In the genomic region with DNA sequence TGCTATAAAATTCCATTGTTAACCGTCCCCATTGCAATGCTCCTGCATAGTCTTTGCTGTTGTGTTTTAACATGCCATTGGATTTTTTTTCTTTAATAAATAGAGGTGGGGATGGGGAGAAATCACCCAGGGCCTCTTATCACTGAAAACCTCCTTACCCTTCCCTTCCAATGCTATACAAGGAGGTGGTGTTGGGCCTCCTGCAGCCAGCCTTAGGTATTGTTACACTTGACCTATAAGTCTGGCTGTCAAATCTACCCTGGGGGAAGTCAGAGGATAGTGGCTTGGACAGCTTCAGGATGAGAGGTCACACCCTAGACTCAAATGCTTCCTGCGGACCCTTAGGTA, we compare ENCODE assay signal across 9 mouse cellular contexts. TPM values are rescaled to one million over a fixed set of nuclear protein-coding genes. Genes with fewer than 3 reads are reported as not detected.
DNase-seq lines count a peak whose midpoint lies in the region; ATAC-seq and TF ChIP-seq lines count a peak whose summit lies in the region.
"Had no signal": no experiment of that assay in that cellular context is flagged by ENCODE, and none has a peak within 500 bp of the region (broad histone marks: within the 10 kb centered on the region; RNA-seq: fewer than 3 reads in every experiment).

No protein-coding gene starts in this region.

- H3K4me2 ChIP-seq in heart, embryonic 15.5 days: peak overlapping the region; percentile 75
- H3K4me2 ChIP-seq in hindbrain, embryonic 14.5 days (replicated peaks): peak overlapping the region; percentile 67
- peak overlapping the region; percentile 69 for H3K4me2 ChIP-seq in midbrain, embryonic 13.5 days (replicated peaks)

- H3K9ac ChIP-seq in heart, embryonic 15.5 days: 0 out of 2 replicates have a peak overlapping the region, but pooled peaks have one; percentile 89
- H3K9ac ChIP-seq in hindbrain, embryonic 14.5 days: peak overlapping the region; percentile 98
- peak overlapping the region; percentile 94 for H3K9ac ChIP-seq in midbrain, embryonic 13.5 days (replicated peaks)

- POLR2A ChIA-PET in Patski (lab: Charles Lee): no interaction called here

- H3K27me3 ChIP-seq in heart, embryonic 15.5 days: no peaks in the 10 kb centered on the region
- no peaks in the 10 kb centered on the region for H3K27me3 ChIP-seq in Patski
- H3K27me3 ChIP-seq in hindbrain, embryonic 14.5 days (ENCODE audit: control insufficient read depth, insufficient read depth, low read length): no peaks in the 10 kb centered on the region
- H3K27me3 ChIP-seq in midbrain, embryonic 13.5 days: no peaks in the 10 kb centered on the region

- ATAC-seq in heart, embryonic 15.5 days (replicated peaks; ENCODE audit: insufficient number of reproducible peaks, insufficient read depth, low FRiP score, low read depth): no peak
- peak; percentile 42 for ATAC-seq in Patski
- peak; percentile 69 for ATAC-seq in hindbrain, embryonic 14.5 days (ENCODE audit: low FRiP score)
- ATAC-seq in midbrain, embryonic 13.5 days: no peak

- DNase-seq in heart, postnatal 10 days: no peak
- DNase-seq in Patski (ENCODE audit: low read depth, low spot score): no peak
- DNase-seq in hindbrain, embryonic 14.5 days (ENCODE audit: low spot score): peak; percentile 26
- DNase-seq in embryo, embryonic 11 days: no peak
- no peak for DNase-seq in right cerebral cortex, postnatal 25 days
- no peak for DNase-seq in yolk sac, embryonic 10.5 days (ENCODE audit: low spot score)

- WGBS in heart, embryonic 15.5 days: 36% methylated on average over 2 of the region's 2 CpGs
- WGBS in hindbrain, embryonic 14.5 days: 31% methylated on average over 2 of the region's 2 CpGs
- WGBS in midbrain, embryonic 13.5 days: 35% methylated on average over 2 of the region's 2 CpGs

- H3K9me3 ChIP-seq in heart, embryonic 15.5 days (replicated peaks): no peaks in the 10 kb centered on the region
- H3K9me3 ChIP-seq in hindbrain, embryonic 14.5 days (ENCODE audit: control insufficient read depth, low read length): no peaks in the 10 kb centered on the region
- H3K9me3 ChIP-seq in midbrain, embryonic 13.5 days: no peaks in the 10 kb centered on the region

- in situ Hi-C loops in Patski (cut with MboI; ENCODE audit: low pct_unique_long_range_greater_than_20kb): loop anchor here (5.0 kb wide), 1 partner anchor 109 kb away; no protein-coding TSS in a partner anchor

- no peaks in the 10 kb centered on the region for H3K36me3 ChIP-seq in heart, embryonic 15.5 days
- H3K36me3 ChIP-seq in hindbrain, embryonic 14.5 days (replicated peaks; ENCODE audit: control insufficient read depth, insufficient read depth): no peaks in the 10 kb centered on the region
- H3K36me3 ChIP-seq in midbrain, embryonic 13.5 days: no peaks in the 10 kb centered on the region

- no peak for TF ChIP-seq CTCF in Patski (IDR thresholded peaks at IDR 0.05)

- H3K4me3 ChIP-seq in heart, embryonic 15.5 days: peak overlapping the region; percentile 94
- peak overlapping the region; percentile 98 for H3K4me3 ChIP-seq in hindbrain, embryonic 14.5 days (replicated peaks; ENCODE audit: low read length)
- peak overlapping the region; percentile 79 for H3K4me3 ChIP-seq in midbrain, embryonic 13.5 days (replicated peaks)

- peaks cover 16% of the 10 kb centered on the region for H3K4me1 ChIP-seq in heart, embryonic 15.5 days (replicated peaks)
- peaks cover 20% of the 10 kb centered on the region for H3K4me1 ChIP-seq in hindbrain, embryonic 14.5 days (replicated peaks; ENCODE audit: control insufficient read depth, insufficient read depth, low read length)
- peaks cover 23% of the 10 kb centered on the region for H3K4me1 ChIP-seq in midbrain, embryonic 13.5 days (replicated peaks)

- H3K27ac ChIP-seq in heart, embryonic 15.5 days: no peak overlapping the region
- peak overlapping the region; percentile 96 for H3K27ac ChIP-seq in hindbrain, embryonic 14.5 days
- H3K27ac ChIP-seq in midbrain, embryonic 13.5 days: peak overlapping the region; percentile 95

- CTCF ChIA-PET in Patski (lab: Charles Lee): interaction anchor here (0.7 to 1.3 kb wide), 3 partner anchors 65 to 112 kb away, joined by 3 to 4 read pairs (median 4); no protein-coding TSS in a partner anchor

- intact Hi-C loops in heart, postnatal 10 days (cut with DNase I): loop anchor here (1.0 to 5.0 kb wide), 6 partner anchors 29 to 214 kb away; a partner anchor contains a TSS

RNA-seq across cellular contexts. Expression of a gene that starts 3.8 kb away (rescaled TPM):
- polyA plus RNA-seq in heart, embryonic 15.5 days (2015; fragmentation: Nextera tagmentation; extraction: Ambion mirVana): 21.8 and 27.0 TPM in 2 replicates
- total RNA-seq in heart, postnatal 10 days (2021): 10 to 100 TPM; 30.5 to 33.7 TPM
- 60.4 TPM for polyA plus RNA-seq in Patski (2021)
- polyA plus RNA-seq in hindbrain, embryonic 14.5 days (2014; fragmentation: Nextera tagmentation; extraction: Ambion mirVana): 52.4 and 59.0 TPM in 2 replicates
- 44.2 and 47.9 TPM in 2 replicates for polyA plus RNA-seq in midbrain, embryonic 13.5 days (2015; fragmentation: Nextera tagmentation; extraction: Ambion mirVana)
- total RNA-seq: neutrophil, adult 5-6 weeks had no signal

Comparison
In these comparisons a context has a peak if more than half of its experiments do, and no peak if none do; other contexts are left out.
1. ATAC-seq: peak in Patski (single experiment) and hindbrain, embryonic 14.5 days (single experiment); none in heart, embryonic 15.5 days (single experiment) and midbrain, embryonic 13.5 days (single experiment).
2. Peak in every context shown above with its lines, with median percentiles within 50 percentile points of each other: H3K4me2 ChIP-seq, H3K4me3 ChIP-seq and H3K9ac ChIP-seq.